Comparison of ENCODE assay signal across 12 mouse cellular contexts in the genomic region with DNA sequence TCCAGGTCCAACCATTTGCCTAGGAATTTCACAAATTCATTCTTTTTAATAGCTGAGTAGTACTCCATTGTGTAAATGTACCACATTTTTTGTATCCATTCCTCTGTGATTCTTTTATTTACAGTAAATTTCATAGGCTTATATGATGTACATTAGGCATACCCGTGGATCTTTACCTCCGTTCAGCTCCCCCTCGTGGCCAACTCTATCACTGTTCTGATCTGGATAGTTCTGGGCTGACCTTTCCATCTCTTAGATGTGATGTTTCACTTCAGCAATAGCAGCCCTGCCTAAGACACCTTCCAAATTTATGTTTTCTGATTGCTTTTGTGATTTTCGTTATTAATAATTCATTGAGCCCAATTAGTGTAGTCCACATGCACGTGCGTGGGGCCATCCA. TPM values are rescaled to one million over a fixed set of nuclear protein-coding genes. Genes with fewer than 3 reads are reported as not detected.
DNase-seq lines count a peak whose midpoint lies in the region; TF ChIP-seq lines count a peak whose summit lies in the region.
"Had no signal": no experiment of that assay in that cellular context is flagged by ENCODE, and none has a peak within 500 bp of the region (broad histone marks: within the 10 kb centered on the region; RNA-seq: fewer than 3 reads in every experiment).

No protein-coding gene starts in this region.

- WGBS in thymus, adult 2 months: 68% methylated on average over 6 of the region's 6 CpGs

- no peak for TF ChIP-seq POLR2A in thymus, adult 2 months (IDR thresholded peaks at IDR 0.05; ENCODE audit: control insufficient read depth, extremely low read depth, insufficient read depth, low read length, poor library complexity)

- no peaks in the 10 kb centered on the region for H3K27me3 ChIP-seq in thymus, adult 2 months (ENCODE audit: control insufficient read depth, insufficient read depth, low read length)

- H3K4me3 ChIP-seq in thymus, adult 2 months (ENCODE audit: control insufficient read depth, insufficient read depth, low read length): no peak overlapping the region
- H3K4me3 ChIP-seq: erythroblast, embryonic 14.5 days had no signal

- DNase-seq in heart, postnatal 14 days: peak; percentile 2 to 5
- DNase-seq in heart, adult 9 months (ENCODE audit: low spot score in 2 of 2): no peak
- peak; percentile 31 for DNase-seq in thymus, postnatal 0 days (ENCODE audit: low spot score)
- no peak for DNase-seq in thymus, adult 2 months
- DNase-seq in adrenal gland, postnatal 25 days: peak; percentile 23
- DNase-seq in naive thymus-derived CD4-positive, alpha-beta T cell, adult 2 months (ENCODE audit: low read depth): peak; percentile 3
- DNase-seq in frontal cortex, postnatal 25 days (ENCODE audit: low spot score in 2 of 2): no peak
- DNase-seq in MN1 (ENCODE audit: low spot score): no peak
- DNase-seq: left cerebral cortex, postnatal 4 days had no signal

- TF ChIP-seq CTCF in thymus, adult 2 months (IDR thresholded peaks at IDR 0.05; ENCODE audit: borderline replicate concordance, control insufficient read depth, extremely low read depth, insufficient read depth, low read length, poor library complexity): no peak

- no peak overlapping the region for H3K27ac ChIP-seq in thymus, adult 2 months (ENCODE audit: control insufficient read depth, insufficient read depth, low read length)
- H3K27ac ChIP-seq: macrophage had no signal

- no peaks in the 10 kb centered on the region for H3K4me1 ChIP-seq in thymus, adult 2 months (replicated peaks; ENCODE audit: control insufficient read depth, insufficient read depth, low read length)

- no peaks in the 10 kb centered on the region for H3K36me3 ChIP-seq in thymus, adult 2 months (ENCODE audit: control insufficient read depth, insufficient read depth, low read length)
- H3K36me3 ChIP-seq: G1E had no signal

- intact Hi-C loops in heart, postnatal 14 days (cut with DNase I): no loop called here

RNA-seq across cellular contexts. Expression of a gene that starts 29.5 kb away (rescaled TPM):
- 10 to 100 TPM; 10.8 to 11.2 TPM for total RNA-seq in heart, postnatal 14 days (2021)
- polyA plus RNA-seq in thymus, postnatal 0 days (2015; fragmentation: Nextera tagmentation; extraction: Ambion mirVana): 2.8 and 3.1 TPM in 2 replicates
- 1.5 and 2.4 TPM in 2 replicates for polyA plus RNA-seq in thymus, adult 2 months (2012; rRNA removed)
- total RNA-seq in adrenal gland, postnatal 25 days (2021): 14.0 and 14.7 TPM in 2 replicates
- polyA plus RNA-seq: erythroblast, embryonic 14.5 days; G1E had no signal

Comparison
In these comparisons a context has a peak if more than half of its experiments do, and no peak if none do; other contexts are left out.
1. DNase-seq: peak in heart, postnatal 14 days (2 of 2), thymus, postnatal 0 days (single experiment), adrenal gland, postnatal 25 days (single experiment) and naive thymus-derived CD4-positive, alpha-beta T cell, adult 2 months (single experiment); none in heart, adult 9 months (0 of 2), thymus, adult 2 months (single experiment), frontal cortex, postnatal 25 days (0 of 2) and MN1 (single experiment).